Mouse (Mus musculus) liver, embryonic 18 days (tissue): ENCODE results near the gene Nek5. TPM values are rescaled to one million over a fixed set of nuclear protein-coding genes. Genes with fewer than 3 reads are reported as not detected.

Experiments
- polyA plus RNA-seq: library from polyadenylated mRNA; depleted of rRNA; stranded (reverse); fragments of >200 nt; gene quantifications from 2 replicates; pipeline ENCODE4 v1.2.3, GENCODE M21; 2012; rRNA removed

The Nek5 gene
- polyA plus RNA-seq = 0.14 and 0.15 TPM in 2 replicates

DNA sequence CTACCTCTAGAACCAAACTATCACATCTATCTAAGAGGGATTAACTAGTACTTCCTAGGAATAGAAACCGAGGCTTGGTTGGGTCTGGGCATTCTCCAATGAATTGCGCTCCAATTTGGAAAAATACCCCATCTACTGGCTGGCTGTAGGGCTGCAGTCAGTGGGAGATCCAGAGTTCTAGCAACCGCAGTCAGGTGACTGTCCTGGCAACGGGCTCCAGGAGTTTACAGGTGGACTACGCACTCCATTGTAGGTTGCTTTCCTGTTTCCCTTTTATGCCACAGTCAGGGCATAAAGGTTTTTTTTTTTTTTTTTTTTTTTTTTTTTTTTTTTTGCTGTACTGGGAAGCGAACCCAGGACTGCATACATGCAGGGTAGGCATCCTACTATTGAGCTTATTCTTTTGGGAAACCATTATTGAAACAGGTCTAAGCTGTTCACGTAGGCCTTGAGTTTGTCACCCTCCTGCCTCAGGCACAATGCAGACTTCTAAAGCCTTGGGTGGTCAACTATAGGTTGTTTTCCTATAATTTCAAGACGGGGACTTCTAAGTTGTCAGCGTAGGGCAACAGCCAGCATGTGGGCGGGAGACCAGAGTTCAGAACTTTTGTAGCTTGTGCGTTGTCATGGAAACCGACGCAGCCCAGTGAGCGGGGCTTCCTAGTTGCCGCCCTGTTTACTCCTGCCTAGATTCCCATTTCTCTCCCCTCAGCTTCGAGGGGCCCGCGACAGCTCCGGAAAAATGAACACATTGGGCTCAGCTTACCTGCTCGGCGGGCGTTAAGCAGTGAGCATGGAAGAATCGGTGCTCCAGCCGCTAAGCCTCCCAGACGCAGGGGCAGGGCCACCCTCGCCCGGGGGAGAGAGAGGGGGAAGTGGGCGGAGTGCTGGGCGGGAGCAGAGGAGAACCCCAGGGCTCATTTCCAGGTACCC lies at the start of gene Nek5:
TSS of gene Nek5 (minus strand) at position 834 of the 933 bp plus-strand sequence.

DNA sequence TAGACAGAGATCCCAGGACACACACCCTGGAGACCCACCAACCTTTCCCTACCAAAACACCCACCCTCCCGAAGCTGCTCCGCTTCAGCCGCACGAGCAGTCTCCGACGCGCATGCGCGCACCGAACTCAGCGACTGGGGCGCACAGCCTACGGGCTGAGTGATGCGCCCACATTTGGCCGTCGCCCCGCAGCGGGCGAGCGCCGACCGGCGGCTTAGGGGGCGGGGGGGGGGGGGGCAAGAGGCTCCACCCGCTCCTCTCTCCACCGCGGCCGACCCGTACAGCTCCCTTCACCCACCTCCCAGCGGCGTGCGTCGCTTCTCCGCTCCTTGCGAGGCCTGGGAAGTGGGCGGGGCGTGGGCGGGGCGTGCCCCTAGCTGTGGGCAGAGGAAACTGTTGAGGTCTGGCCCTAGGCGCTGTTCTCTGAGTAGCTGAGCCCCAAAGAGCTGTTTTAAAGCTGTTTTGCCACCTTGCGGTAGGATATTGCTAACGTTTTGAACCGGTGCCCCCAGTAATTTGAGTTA lies 41.3 kb upstream of the Nek5 start, which contains the start of gene Nek3:
TSS of gene Nek3 (minus strand) at position 356 of the 524 bp plus-strand sequence.

DNA sequence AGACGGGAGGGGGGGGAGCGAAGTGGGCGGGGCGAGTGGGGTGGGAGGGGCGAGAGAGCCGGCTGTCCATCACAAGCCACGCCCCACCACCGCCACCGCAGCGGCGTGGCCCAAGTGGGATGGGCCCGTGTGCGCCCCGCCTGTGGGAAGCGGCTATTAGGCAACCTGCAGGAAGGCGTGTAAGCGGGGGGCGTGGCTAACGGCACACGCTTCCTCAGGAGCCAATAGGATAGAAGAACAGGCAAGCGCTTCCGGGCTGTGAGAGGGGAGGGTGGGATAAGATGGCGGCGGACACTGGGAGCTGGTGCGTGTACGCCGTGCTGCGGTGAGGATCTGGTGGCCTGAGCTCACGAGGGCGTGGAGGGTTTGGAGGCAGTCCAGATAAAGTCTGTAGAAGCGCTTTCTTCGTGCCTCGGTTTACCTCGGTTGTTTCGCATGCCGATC lies 64.4 kb downstream of the Nek5 start, which contains the start of gene Alg11:
TSS of gene Alg11 (plus strand) at position 276 of the 444 bp plus-strand sequence.

DNA sequence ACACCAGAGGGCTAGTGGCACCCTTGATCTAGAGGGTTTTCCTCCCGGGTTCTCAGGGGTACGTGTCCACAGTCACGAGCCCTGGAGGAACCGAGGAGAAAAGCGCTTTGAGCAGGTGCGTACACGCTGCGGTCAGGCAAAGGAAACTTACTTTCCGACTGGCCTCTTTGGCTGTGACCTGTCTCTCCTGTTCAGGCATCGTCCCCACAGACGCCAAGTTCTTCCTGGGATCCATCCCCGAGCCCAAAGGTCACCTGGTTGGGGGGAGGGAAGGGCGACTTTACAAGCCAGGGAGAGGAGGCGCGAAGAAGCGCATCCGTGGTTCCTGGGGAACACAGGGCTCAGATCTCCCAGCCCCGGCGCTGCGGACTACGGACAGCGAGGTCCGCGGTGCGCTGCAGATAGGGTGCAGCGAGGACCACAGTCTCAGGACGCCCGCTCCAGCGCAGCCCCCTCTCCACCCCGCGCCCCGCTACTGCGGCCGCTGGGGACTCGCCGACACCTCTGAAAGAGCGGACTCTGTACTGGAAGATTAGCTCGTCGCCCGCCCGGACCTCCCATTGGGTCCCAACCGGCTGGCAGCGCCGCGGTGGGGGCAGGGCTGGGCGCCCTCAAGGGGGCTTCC lies 64.9 kb downstream of the Nek5 start, which contains the start of gene Atp7b:
TSS of gene Atp7b (minus strand) at position 485 of the 625 bp plus-strand sequence.

Other genes with a start within 250 kb of the Nek5 start
- gene Defb9, start 239.6 kb downstream of the Nek5 start, polyA plus RNA-seq = not detected in 2 replicates
- gene Defb11, start 218.6 kb downstream of the Nek5 start, polyA plus RNA-seq = not detected in 2 replicates
- gene Defb15, start 192.3 kb downstream of the Nek5 start, polyA plus RNA-seq = not detected in 2 replicates
- not detected in 2 replicates for gene Defb35, start 186.7 kb downstream of the Nek5 start, polyA plus RNA-seq
- gene Defb13, start 178.3 kb downstream of the Nek5 start, polyA plus RNA-seq = not detected in 2 replicates
- gene Fam90a1a, start 166.3 kb downstream of the Nek5 start, polyA plus RNA-seq = not detected in 2 replicates
- not detected in 2 replicates for gene Ccdc70, start 155.3 kb downstream of the Nek5 start, polyA plus RNA-seq
- gene Atp7b, start 64.7 kb downstream of the Nek5 start, polyA plus RNA-seq = 7.0 and 9.3 TPM in 2 replicates
- gene Alg11, start 64.3 kb downstream of the Nek5 start, polyA plus RNA-seq = 5.4 and 5.7 TPM in 2 replicates
- gene Nek3, start 41.4 kb upstream of the Nek5 start, polyA plus RNA-seq = 1.5 and 1.6 TPM in 2 replicates
- 10.5 and 12.2 TPM in 2 replicates for gene Ckap2, start 60.8 kb upstream of the Nek5 start, polyA plus RNA-seq
- gene Vps36, start 67.8 kb upstream of the Nek5 start, polyA plus RNA-seq = 5.2 and 5.3 TPM in 2 replicates
- 1.7 and 2.2 TPM in 2 replicates for gene Thsd1, start 102.3 kb upstream of the Nek5 start, polyA plus RNA-seq
- not detected in 2 replicates for gene Tpte, start 158.4 kb upstream of the Nek5 start, polyA plus RNA-seq